Mouse (Mus musculus): Measurements from ENCODE around the gene Rgma.

- TF ChIP-seq POLR2A (IDR thresholded peaks at IDR 0.05; ENCODE audit: insufficient read depth, low read length) (no peak), CTCF (IDR thresholded peaks at IDR 0.05; ENCODE audit: low read depth, low read length) (no peak)
These were observed 44.6 kb upstream of the Rgma start for GRCm38 (mm10) chr7:73330754-73331153.
